Mouse (Mus musculus) myocyte (in vitro differentiated cells): ENCODE measurements at regions not wholly inside any gene's neighbourhood (a gene's known extent, or its start where the extent isn't known, plus 50 kb on each side); places are given as distances from the start of the nearest gene placed in this dataset.

Source experiments
- CEBPB ChIP-seq: IDR thresholded peaks from 2 replicates; pipeline ENCODE4 v1.6.1; 2011; ENCODE audit warnings: mild to moderate bottlenecking, moderate library complexity; ENCODE audit not compliant: poor library complexity, insufficient read depth, severe bottlenecking
- E2F4 ChIP-seq: IDR thresholded peaks from one replicate; pipeline ENCODE4 v1.6.1; 2011; ENCODE audit warnings: mild to moderate bottlenecking, control low read depth, moderate library complexity; ENCODE audit not compliant: insufficient read depth
- MAX ChIP-seq: IDR thresholded peaks from one replicate; pipeline ENCODE4 v1.6.1; 2011; ENCODE audit warnings: low read depth, mild to moderate bottlenecking, control low read depth
- POLR2A ChIP-seq: IDR thresholded peaks from one replicate; pipeline ENCODE4 v1.6.1; 2011; ENCODE audit warnings: low read depth, mild to moderate bottlenecking, control low read depth, moderate library complexity; ENCODE audit not compliant: insufficient read length
- SRF ChIP-seq: IDR thresholded peaks from one replicate; pipeline ENCODE4 v1.6.1; 2011; ENCODE audit warnings: low read depth; ENCODE audit not compliant: control insufficient read depth, insufficient read length
- USF1 ChIP-seq: IDR thresholded peaks from one replicate; pipeline ENCODE4 v1.6.1; 2011; ENCODE audit warnings: low read depth, mild to moderate bottlenecking, control low read depth, moderate library complexity

DNA sequence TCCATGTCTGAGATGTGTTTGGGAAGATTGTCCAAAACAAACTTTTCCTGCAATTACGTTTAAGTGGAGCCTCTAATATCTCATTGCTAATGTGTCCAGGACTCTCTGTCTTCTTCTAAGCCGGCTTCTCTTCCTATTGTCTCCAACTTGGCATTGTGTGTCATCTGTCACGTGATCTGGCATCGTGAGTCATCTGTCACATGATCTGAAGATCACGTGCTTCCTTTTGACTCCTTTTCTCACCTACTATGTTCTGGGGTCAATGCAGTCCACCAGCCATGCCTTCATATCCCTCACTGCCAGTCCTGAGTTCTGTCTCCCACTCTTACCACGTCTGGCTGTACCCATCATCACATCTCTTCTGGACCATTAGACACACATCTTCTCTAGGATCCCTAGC is 288.1 kb downstream of the Nkx6-1 start:
- TF ChIP-seq POLR2A (no peak), CEBPB (no peak), E2F4 (no peak), SRF (no peak), MAX (no peak), USF1 (no peak)
